Mouse (Mus musculus) kidney, postnatal 10 days (tissue): ENCODE measurements around the gene Palmd.

Source experiments
- DNase-seq: peaks from one replicate; pipeline ENCODE4 v3.0.0; 2021; ENCODE audit warnings: mixed read lengths

Gene Palmd

GRCm38 (mm10) chr3:116891436-116892205 lies 77.2 kb downstream of the Palmd start:
- DNase-seq, result peak; percentile 13

DNA sequence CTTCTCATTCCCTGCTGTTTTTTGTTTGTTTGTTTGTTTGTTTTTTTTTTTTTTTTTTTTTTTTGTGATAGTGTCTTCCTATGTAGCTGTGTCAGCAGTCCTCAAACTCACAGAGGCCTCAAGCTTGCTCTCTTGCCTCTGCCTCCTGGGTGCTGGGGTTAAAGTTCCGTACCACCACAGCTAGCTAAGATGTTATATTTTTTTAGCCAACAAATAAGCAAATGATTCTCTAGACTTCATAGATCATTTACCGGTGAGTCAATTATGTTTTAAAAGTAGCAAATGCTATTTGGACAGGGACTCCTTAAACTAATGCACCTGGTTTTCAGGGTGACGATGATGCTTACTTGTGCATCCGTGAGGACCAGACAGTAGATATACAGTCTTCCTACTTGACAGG lies 78.2 kb downstream of the Palmd start:
- peak; percentile 23 for DNase-seq

DNA sequence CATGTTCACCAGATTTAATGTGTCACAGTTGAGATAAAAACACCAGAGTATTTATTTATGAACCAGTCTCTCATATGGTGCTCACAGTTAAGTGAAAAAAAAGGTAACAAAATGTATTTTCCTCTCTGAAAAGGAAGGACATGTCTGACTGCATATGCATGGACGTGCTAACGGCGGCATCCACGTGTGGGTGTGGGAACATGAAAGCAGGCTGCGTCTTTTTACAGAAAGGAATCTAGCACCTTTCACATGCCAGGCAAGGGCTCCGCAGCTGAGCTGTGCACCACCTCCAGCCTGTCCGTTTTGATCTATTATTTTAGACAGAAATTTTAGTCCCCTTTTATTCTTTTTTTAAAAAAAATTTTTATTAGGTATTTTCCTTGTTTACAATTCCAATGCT lies 79.4 kb downstream of the Palmd start:
- DNase-seq, result no peak

DNA sequence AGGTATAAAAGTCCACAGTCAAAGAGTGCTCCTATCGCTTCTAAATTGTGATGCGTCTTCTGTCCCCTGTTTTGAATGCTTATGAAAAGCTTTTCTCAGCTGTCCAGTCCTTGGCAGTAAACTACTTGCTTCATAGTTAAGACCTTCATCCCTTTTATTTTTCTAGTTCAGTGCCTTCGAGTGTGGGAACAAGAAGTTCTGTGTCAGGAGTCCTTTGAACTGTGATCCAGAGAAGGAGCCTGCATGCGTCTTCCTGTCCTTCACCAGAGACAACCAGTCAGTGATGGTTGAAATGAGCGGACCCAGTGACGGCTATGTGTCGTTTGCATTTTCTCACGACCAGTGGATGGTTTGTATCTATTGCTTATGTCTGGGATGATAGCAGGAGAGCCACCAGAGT lies 83.8 kb downstream of the Palmd start:
- DNase-seq, result no peak

GRCm38 (mm10) chr3:116882221-116882960 lies 86.4 kb downstream of the Palmd start:
- DNase-seq, result no peak

- DNase-seq, result no peak
These were observed 98.4 kb downstream of the Palmd start for GRCm38 (mm10) chr3:116870372-116870771.
